Mouse (Mus musculus): Measurements from ENCODE around the gene Tas1r1. TPM values are rescaled to one million over a fixed set of nuclear protein-coding genes. Genes with fewer than 3 reads are reported as not detected.

The Tas1r1 gene
- polyA plus RNA-seq, 2 experiments from 2014 or later, result not detected

DNA sequence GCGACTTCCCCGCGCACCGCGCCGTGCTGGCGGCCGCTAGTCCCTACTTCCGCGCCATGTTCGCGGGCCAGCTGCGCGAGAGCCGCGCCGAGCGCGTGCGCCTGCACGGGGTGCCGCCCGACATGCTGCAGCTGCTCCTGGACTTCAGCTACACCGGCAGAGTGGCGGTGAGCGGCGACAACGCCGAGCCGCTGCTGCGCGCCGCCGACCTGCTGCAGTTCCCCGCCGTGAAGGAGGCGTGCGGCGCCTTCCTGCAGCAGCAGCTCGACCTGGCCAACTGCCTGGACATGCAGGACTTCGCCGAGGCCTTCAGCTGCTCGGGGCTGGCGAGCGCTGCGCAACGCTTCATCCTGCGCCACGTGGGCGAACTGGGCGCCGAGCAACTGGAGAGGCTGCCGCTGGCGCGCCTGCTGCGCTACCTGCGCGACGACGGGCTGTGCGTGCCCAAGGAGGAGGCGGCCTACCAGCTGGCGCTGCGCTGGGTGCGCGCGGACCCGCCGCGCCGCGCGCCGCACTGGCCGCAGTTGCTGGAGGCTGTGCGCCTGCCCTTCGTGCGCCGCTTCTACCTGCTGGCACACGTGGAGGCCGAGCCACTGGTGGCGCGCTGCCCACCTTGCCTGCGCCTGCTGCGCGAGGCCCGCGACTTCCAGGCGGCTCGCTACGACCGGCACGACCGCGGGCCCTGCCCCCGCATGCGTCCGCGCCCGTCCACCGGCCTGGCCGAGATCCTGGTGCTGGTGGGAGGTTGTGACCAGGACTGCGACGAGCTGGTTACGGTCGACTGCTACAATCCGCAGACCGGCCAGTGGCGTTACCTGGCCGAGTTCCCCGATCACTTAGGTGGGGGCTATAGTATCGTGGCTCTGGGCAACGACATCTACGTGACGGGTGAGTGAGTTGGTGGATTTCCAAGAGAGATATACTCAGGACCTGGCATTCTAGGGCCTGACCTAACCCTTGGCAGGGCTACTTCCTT lies 29.0 kb downstream of the Tas1r1 start:
- peak; percentile 60 for ATAC-seq

DNA sequence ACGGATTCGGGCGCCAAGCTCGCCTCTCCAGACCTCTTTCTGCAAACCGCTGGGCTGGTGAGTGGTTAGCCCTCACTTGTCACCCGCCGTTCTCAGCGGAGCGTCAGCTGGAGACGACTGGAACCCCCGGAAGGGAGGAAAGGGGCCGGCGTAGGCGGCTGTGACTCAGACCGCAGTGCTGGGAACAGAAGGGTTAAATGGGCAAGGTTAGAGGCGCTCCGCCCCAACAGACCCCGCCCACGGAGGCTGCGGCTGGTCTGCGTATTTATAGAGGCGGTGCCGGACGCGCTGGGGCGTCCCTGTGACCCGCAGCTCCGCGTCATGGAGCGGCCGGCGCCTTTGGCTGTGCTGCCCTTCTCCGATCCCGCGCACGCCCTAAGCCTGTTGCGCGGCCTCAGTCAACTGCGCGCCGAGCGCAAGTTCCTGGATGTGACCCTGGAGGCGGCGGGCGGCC lies 29.7 kb downstream of the Tas1r1 start, which contains the start of gene Klhl21:
Gene Klhl21 (plus strand): TSS at position 182 of the 454 bp plus-strand sequence.
- ATAC-seq, result peak; percentile 89

DNA sequence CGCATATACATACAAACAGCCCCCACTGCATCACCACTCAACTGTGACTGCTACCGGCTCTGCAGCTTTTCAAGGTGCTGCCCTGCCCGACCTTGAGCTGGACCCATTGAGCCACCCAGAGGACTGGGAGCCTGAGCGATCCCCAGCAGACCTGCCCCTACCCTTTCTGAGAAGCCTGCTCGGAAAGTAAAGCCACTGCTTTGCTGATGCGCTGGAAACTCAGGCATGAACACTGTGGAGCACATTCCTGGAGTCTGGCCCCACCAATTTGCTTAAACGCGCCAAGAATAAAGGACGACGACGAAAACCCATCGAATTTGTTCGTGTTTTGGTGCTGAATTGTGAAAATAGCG lies 30.2 kb downstream of the Tas1r1 start:
- no peak for ATAC-seq

DNA sequence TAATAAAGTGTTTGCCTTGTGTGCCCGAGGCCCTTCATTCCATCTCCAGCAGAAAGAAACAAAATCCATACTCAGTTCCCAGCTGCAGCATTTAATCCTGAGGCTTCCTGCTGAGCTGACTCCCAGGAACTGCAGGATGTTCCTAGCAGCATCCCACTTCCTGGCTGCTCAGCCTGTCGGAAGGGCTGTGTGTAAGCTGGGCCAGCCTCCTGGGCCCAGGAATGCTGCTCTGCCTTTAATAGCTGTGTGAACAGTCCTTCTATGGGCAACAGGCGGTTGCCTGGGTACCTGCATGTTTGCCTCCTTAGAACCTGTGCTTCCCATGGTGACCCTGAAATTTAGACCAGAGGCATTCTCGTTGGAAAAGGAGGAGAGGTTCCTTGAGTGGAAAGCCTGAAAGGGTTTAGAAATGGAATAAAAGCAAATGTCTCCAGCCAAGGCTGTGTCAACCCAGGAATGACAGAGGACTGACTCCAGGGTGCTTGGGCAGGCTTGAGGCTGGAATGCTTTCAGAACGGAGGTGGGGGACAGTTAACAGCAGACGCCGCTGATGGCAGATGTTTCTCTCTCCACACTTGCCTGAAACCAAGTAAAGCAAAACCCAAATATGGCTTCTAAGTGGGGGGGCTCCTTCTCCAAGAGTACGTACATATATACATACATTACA lies 30.8 kb downstream of the Tas1r1 start:
- no peak for ATAC-seq

DNA sequence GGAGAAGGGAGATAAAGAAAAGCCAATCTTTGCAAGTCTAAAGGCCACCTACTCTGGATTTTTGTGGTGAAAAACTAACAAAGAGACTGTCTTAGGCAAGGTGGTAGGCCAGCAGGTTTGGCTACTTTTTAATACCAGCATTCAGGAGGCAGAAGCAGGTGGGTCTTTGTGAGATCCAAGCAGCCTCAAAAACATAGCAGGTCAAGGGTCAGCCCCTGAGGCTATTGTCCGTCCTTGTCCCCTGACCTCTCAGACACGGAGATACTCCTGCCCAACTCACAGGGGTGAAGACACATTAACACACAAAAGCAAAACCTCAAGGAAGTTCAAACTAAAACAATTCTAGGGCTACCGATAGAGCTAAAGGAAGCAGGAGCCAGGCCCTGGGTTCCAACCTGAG lies 31.6 kb downstream of the Tas1r1 start:
- no peak for ATAC-seq

DNA sequence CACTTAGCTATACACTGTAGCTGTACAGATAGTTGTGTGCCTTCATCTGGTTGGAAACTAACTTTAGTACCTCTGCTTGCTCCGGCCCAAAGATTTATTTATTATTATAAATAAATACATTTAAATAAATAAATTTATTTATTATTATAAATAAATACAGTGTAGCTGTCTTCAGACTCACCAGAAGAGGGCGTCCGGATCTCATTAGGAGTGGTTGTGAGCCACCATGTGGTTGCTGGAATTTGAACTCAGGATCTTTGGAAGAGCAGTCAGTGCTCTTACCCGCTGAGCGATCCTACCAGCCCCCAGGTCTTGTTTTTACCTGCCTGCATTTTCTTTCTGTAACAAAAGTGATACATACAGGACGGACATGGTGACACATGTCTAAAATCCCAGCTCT lies 32.2 kb downstream of the Tas1r1 start:
- no peak for ATAC-seq

DNA sequence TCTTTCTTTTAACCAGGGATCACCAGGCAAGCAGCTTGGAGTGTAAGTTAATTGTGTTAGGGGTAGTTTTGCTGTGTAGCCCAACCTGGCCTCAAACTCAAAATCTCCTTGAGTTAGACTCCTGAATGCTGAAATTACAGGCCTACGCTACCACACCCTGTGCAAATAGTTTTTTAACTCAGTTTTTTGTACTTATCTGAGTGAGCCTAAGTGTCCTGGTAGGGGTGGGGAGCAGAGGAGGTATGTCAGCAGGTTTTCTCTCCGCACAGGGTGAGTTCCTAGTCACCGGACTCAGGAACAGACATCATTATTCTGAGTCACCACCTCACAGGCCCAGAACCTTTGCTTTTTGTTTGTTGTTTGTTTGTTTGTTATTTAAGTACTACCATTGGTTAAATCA lies 36.3 kb downstream of the Tas1r1 start:
- no peak for ATAC-seq

DNA sequence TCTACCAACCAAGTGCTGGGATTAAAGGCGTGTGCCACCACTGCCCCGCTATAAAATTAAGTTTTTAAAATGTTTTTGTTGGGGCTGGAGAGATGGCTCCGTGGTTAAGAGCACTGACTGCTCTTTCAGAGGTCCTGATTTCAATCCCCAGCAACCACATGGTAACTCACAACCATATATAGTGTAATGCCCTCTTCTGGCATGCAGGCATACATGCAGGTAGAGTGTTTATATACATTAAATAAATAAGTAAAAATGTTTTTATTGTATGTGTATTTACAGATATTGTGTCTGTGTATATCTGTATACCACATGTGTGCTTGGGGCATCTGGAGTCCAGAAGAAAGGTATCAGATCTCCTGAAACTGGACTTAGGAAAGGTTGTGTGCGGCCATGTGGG lies 37.0 kb downstream of the Tas1r1 start:
- ATAC-seq, result no peak

DNA sequence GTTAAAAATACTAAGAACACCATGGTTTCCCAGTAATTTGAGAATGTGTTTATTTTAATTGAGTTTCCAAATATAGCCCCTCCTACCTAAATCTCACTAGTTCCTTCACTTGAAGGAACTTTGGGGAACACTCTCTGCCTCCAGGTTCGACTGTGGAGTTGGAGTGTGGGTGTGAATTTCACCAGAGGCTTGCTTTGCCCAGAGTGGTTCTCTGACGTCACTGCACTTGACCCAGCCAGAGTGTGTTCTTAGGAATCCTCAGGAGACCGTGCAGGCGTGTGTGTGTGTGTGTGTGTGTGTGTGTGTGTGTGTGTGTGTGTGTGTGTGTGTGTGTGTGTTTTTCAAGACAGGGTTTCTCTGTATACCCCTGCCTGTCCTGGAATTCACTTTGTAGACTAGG lies 37.5 kb downstream of the Tas1r1 start:
- no peak for ATAC-seq

DNA sequence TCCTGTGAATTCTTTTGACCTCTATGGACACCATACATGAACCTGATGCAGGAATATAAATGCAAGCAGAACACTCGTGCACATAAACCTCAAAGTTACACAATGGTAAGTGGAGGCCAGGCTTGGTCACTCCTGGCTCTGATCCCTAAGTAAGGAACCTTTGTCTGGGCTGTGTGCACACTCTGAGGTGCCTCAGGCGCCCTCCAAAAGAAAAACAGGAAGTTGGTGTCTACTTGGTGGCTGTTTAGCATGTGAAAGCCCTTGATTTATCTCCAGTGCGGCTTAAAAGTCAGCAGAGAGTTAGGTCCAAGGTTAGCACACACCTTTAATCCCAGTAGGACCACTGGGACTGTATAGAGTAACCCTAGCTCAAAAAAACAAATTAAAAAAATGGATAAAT lies 38.9 kb downstream of the Tas1r1 start:
- ATAC-seq, result no peak

DNA sequence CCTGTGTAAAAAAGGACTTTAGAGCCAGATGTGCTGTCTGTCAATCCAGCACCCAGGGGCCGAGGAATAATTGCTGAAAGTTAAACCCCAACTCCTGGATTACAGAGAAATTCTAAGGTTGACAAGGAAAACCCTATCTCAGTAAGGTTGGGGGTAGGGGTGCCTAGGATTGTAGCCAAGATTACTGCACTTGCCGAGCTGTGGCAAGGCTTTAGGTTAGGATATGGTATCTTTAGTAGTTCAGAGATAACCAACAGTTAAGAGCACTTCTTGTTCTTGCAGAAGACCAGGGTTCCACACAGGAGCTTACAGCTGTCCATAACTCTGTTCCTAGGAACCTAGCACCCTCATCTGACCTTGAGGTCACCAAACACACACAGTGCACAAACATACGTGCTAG lies 40.7 kb downstream of the Tas1r1 start:
- no peak for ATAC-seq

DNA sequence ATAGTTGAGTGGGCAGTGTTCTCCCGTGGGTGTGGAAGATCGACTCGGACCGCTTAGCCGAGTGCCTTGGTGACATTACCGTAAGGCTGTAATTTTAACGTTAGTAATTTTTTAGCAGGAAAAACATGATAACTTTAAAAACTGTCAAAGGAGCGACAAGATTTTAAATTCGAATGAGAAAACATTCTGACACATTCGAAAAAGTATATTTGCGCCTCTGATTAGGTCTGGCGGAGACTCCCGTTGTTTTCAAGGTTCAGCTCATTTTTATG lies 41.5 kb downstream of the Tas1r1 start:
- ATAC-seq, result no peak

DNA sequence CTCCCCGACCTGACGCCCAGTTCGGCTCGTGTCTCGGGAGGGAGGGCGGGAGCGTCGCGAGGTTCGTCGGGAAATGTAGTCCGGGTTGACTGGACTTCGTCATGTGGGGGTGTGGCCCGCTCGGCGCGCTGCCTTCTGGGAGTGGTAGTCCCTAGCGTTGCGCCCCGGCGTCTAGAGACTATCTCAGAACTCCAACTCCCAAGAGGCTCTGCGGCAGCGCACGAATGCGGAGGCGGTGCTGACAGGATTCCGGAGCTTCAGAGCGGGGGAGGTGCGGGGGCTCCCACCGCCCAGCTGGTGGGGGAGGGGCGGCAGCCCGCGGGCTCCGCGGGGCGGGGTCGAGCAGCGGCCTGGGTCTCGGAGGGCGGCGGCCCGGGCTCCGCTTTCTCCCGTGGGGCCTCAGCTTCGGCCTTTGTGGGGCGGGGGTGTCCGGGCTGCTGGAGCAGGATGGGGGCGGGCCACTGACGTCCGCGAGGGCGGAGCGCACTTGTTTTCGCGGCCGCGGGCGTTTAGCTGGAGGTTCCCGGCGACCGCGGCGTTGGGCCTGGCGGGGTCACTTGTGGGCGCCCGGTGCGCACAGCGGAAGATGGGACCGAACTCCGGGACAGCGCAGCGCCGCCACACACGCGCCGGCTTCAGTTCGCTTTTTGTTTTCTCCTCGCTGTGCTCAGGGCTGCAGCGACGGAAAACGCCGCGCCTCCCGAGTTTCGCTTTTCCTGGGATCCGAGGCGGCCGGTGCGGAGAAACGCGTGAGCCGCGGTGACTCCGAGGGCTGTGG lies 42.0 kb downstream of the Tas1r1 start, which contains the start of gene Phf13:
Gene Phf13 (minus strand): TSS at position 86 of the 778 bp plus-strand sequence.
- ATAC-seq, result peak; percentile 93

DNA sequence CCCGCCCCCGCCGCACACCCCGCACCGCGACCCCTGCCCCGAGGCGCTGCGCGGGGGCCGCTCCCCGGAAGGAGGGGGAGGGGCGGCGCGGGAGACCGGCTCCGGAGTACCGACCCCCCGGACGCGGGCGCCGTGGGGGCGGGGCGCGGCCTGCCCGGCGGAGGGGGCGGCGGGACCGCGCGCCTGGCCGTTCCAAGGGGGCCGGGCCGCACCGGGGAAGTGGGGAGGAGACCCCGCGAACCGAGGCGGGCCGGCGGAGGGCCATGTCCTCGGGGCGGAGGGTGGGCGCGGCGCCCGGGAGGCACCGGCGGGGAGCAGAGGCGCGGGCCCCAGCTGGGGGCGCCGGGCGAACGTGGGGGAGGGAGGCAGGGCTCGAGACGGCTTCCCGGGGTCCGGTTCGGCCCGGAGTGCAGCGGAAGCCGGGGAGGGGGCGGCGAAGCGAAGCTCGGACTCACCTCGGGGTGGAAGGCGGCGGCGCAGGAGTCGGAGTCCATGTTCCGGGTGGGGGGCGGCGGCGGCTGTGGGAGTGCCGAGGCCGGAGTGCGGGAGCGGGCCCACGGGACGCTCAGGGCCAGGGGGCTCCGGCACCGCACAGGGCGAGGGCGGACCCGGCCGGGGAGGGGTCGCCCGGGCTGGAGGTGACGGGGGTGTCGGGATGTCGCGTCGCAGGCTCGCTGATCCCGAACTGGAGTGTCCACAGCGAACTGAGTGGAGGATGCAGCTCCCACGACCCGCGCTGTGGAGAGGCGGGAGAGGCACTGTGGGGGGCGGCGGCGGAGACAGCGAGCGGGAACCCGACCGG lies 42.8 kb downstream of the Tas1r1 start:
- ATAC-seq, result no peak

DNA sequence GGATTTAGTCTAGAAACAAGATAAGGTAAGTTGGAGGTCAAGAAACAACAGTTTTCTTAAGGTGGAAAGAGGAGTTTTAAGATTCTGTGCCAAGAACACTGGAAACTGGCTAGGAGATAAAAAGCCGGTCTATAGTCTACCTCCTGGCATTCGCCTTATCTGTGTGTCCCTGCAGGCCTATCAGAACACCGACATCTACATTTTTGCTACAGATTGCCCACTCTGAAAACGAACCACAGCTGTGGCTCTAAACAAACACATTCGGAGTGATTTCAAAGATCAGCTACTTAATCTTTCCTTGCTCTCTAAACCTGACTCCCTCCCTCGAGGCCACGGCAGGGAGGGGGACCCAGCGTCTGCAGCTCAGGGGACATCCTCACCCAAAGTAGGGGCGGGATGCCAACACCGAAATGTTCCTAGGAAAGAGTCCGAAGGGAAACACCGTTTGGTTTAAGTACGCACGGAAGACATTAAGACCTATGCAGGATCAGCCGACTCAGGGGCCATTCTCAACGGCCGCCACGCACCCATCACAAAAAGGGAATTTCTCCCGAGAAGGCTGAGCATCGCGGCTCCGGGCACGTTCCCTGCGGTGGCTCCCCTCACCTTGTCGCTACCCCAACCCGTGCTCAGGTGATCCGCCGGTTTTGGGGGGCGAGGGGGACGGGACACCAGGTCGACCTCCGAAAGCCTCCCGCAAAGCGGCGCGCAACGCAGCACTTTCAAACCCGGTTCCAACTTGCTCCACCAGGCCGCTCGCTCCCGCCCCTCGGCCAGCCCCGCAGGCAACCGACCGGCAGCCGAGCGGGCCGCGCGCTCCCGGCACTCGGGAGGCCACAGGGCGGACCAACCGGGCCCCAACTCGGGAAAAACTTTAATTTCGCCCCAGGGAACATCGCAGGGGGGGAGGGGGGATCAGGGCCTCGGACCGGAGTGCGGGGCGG lies 43.9 kb downstream of the Tas1r1 start:
- no peak for ATAC-seq

DNA sequence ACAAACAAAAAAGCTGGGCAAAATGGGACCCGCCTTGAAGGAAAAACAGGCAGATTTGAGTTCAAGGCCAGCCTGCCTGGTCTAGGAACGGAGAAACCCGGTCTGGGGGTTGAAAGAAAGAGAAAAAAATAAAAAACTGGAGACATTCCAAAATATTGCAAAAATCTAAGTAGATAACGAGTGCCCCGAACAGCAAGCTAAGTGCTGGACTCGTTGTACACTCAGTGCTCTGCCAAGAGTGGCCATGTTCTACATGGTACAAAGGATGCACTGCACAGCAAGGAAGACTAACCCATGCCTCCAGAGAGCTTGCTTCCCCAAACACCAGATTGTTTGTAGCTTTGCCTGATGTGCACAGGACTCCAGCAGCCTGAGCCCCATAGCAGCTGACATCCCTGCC lies 45.3 kb downstream of the Tas1r1 start:
- ATAC-seq, result no peak

DNA sequence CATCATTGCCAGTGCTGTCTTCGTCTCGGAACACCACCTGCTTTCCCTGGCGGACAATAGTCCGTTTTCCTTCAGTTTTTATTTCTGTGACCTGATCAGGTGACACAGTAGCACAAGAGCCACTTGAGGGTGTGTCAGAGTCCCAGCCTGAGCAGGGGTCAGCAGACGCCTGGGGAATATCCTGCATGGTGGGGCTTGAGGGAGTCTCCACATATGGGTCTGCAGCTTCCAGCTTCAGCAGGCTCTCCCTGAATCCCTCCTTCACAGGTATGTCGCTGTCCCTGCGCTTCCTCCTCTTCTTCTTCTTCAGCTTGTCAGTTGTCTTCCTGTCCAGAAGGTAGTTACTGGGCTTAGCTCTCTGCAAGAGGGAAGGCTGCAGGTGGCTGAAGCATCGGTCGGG lies 46.3 kb downstream of the Tas1r1 start:
- ATAC-seq, result no peak

DNA sequence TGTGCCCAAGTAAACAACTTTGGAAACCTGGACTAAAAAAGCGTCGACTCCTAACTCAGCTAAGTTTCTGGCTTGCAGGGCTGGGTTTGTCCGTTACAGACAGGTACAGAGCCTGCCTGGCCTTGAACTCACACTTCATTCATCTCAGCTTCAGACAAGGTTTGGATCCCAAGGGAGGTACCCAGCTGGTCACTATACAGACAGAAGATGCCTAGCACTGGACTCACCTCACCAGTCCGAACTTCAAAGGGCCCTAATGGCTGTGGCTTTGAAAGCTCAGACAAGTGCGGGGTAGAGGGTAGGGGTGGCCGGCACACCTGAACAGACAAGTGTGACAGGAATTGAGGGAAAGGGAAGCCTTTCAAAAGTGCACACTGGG lies 49.3 kb downstream of the Tas1r1 start:
- ATAC-seq, result peak; percentile 2

DNA sequence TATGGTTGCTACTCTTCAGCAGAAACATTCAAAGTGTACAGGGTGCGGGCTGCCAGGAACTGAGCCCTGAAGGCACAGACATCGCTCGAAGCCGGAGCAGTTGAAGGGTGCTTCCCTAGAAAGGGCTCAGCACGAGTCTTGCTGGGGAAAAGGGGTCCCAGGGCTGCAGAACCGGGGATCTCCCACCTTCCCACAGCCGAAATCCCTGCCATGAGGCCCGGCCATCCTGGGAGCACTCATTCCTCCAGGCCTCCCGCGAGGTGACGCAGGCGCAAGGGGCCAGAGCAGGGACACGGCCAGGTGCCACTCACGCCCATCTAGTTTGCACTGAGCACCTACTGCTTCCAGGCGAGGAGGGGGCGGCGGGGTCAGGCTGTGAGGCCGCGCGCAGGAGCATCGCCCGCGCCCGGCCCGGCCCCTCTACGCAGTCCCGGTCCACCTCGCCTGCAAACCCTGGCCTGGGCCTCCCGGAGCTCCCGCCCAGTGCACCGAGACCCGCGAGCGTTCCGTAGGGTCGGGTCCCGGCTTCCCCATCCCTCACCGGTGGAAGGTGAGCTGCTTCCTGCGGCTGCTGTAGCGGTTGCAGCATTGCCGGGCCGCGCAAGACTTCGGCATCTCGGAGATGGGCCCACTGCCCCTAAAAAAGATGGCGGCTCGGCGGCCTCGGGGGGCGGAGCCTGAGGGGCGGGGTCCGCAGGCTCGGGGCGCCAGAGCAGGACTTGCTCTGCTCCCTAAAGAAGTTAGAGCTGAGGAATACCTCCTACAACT lies 49.8 kb downstream of the Tas1r1 start, which contains the start of gene Thap3:
Gene Thap3 (minus strand): TSS at position 656 of the 768 bp plus-strand sequence.
- ATAC-seq, result peak; percentile 71

DNA sequence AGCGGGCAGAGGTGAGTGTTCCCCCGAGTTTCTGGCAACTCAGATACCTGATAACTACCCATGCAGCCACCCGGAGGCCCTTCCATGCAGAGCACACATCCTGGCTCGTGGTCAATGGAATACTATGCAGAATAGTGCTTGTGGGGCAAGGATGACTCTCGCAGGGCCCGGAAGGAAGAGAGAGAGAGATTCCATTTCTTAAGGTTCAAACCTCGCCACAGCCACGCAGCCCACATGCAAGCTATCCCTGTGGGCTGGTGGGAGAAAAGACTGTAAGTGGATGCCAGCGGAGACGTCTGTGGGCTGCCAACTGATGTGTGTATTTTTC lies 50.4 kb downstream of the Tas1r1 start:
- ATAC-seq, result no peak

DNA sequence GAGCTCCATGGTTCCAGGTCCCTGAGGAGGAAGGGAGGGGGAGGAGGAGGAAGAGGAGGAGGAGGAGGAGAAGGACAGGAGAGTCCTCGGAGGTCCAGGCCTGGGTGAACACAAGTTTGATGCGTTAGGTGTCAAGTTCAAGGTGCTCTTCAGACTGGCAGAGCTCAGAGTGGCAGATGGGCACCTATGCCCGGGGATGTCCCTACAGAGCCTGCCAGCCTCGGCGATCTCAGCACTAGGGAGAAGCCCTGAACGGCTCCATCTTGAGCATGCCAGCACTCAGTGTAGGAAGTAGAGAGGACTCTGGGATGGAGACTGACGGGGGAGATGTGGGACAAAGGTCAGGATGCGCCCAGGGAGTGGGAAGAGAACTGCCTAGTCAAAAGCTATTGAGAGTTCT lies 51.7 kb downstream of the Tas1r1 start:
- ATAC-seq, result no peak

Measured in CD4-positive, CD25-positive, alpha-beta regulatory T cell, adult 4 months (primary cell).